Mouse (Mus musculus) olfactory bulb, adult 2 months (tissue): ENCODE measurements around the gene Naa38.

Experiments
- CTCF ChIP-seq: fragments of 200-500 bp; IDR thresholded peaks from 2 replicates; pipeline ENCODE4 v1.5.1; 2012; ENCODE audit warnings: low read depth, mild to moderate bottlenecking, low read length, moderate library complexity; ENCODE audit not compliant: insufficient read depth
- POLR2A ChIP-seq: fragments of 200-500 bp; IDR thresholded peaks from 2 replicates; pipeline ENCODE4 v1.6.1; 2012; ENCODE audit warnings: mild to moderate bottlenecking, low read depth, low read length, moderate library complexity; ENCODE audit not compliant: insufficient read depth

GRCm38 (mm10) chr11:69419813-69420553, 24.7 kb downstream of the Naa38 start:
- TF ChIP-seq CTCF = no peak
- no peak for TF ChIP-seq POLR2A
